Mouse (Mus musculus) kidney, embryonic 16.5 days (tissue): ENCODE data around the gene Osbpl10. TPM values are rescaled to one million over a fixed set of nuclear protein-coding genes. Genes with fewer than 3 reads are reported as not detected.
A peak's percentile ranks its signal among the peaks of the same experiment; 100 is the strongest.

Experiments used
- ATAC-seq: fragments of 200-750 bp; cut with Nextera tagmentation; 2 replicates; pipeline ENCODE4 v1.8.0; 2017; ENCODE audit warnings: moderate TSS enrichment; ENCODE audit not compliant: low FRiP score, low TSS enrichment
- H3K27ac ChIP-seq: fragments of 300-500 bp; sonication (generic); 2 replicates; pipeline ENCODE4 v1.5.1; 2014; ENCODE audit warnings: low read length
- H3K27me3 ChIP-seq: fragments of 300-500 bp; sonication (generic); 2 replicates; pipeline ENCODE4 v1.6.1; 2014; ENCODE audit warnings: low read length, control low read depth, mixed read lengths; ENCODE audit not compliant: insufficient read depth
- H3K36me3 ChIP-seq: fragments of 300-500 bp; sonication (generic); 2 replicates; pipeline ENCODE4 v1.6.1; 2014; ENCODE audit warnings: low read length, control low read depth, mixed read lengths; ENCODE audit not compliant: insufficient read depth
- H3K4me1 ChIP-seq: fragments of 300-500 bp; sonication (generic); 2 replicates; pipeline ENCODE4 v1.6.1; 2014; ENCODE audit warnings: low read length, control low read depth, mixed read lengths; ENCODE audit not compliant: insufficient read depth
- H3K4me2 ChIP-seq: fragments of 300-500 bp; sonication (generic); replicated peaks from 2 replicates; pipeline ENCODE4 v1.6.1; 2014; ENCODE audit warnings: low read depth, low read length
- H3K4me3 ChIP-seq: fragments of 300-500 bp; sonication (generic); 2 replicates; pipeline ENCODE4 v1.5.1; 2014; ENCODE audit warnings: mild to moderate bottlenecking, low read length
- H3K9ac ChIP-seq: fragments of 300-500 bp; sonication (generic); replicated peaks from 2 replicates; pipeline ENCODE4 v1.6.1; 2014; ENCODE audit warnings: low read length
- H3K9me3 ChIP-seq: fragments of 300-500 bp; sonication (generic); 2 replicates; pipeline ENCODE4 v1.6.1; 2016; ENCODE audit warnings: low read length, control low read depth
- WGBS: fragments of 180-500 bp; shearing (Covaris S2); extraction: QIAGEN DNeasy Blood & Tissue Kit; methylation state at CpG from one replicate; pipeline ENCODE4 v1.1.7; 2014; 5-methylcytosine and 5-hydroxymethylcytosine counted together
- polyA plus RNA-seq: library from polyadenylated mRNA; unstranded; fragments of >200 nt; fragmentation: Nextera tagmentation; extraction: Ambion mirVana; gene quantifications from 2 replicates; pipeline ENCODE4 v1.2.1, GENCODE M21; 2015

Gene Osbpl10
- polyA plus RNA-seq, 1 experiment from 2014 or later: 2.8 TPM

DNA sequence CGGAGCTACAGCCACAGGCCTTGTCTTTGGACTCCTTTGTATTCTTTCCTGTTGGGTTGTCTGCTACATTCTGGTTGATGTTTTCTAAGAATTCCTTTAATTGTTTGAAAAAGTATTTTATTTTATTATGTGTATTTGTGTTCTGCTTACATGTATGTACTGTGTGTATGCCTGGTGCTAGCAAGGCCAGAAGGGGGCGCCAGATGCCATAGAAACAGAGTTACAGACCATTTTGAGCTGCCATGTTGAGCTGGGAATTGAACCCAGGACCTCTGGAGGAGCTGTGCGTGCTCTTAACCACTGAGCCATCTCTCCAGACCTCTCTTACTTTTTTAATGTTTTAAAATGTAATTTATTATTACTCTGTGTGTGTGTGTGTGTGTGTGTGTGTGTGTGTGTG lies 214.5 kb downstream of the Osbpl10 start:
- H3K9me3 ChIP-seq: no peaks in the 10 kb centered on the region
- H3K9ac ChIP-seq: no peak overlapping the region
- no peak overlapping the region for H3K27ac ChIP-seq
- H3K4me1 ChIP-seq: peaks cover 13% of the 10 kb centered on the region
- WGBS: 79% methylated on average over 3 of the region's 3 CpGs
- no peaks in the 10 kb centered on the region for H3K36me3 ChIP-seq
- no peaks in the 10 kb centered on the region for H3K27me3 ChIP-seq
- H3K4me3 ChIP-seq: no peak overlapping the region
- H3K4me2 ChIP-seq: no peak overlapping the region
- ATAC-seq: no peak

DNA sequence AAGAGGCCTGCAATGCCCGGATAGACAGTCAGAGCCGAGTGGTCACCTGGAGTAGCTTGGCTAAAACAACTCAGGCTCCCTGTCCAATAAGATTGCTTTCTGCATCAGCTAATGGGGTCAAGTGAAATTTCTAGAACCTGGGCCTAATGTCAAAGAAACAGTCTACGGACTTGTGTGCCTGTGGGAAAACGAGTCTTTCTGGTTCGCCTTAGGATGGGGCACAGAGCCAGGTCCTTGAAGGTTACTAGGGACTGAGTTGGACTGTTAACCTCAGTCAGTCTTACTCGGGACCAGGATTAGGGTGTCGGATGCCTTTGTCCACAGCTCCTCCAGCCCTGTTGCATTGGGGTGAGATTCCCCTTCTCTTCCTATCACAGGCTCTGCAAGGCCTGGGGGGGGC lies 218.7 kb downstream of the Osbpl10 start:
- Histone ChIP-seq H3K9ac (no peak overlapping the region), H3K4me3 (no peak overlapping the region), H3K9me3 (no peaks in the 10 kb centered on the region), H3K27me3 (no peaks in the 10 kb centered on the region), H3K4me2 (no peak overlapping the region), H3K36me3 (no peaks in the 10 kb centered on the region), H3K4me1 (no peaks in the 10 kb centered on the region), H3K27ac (no peak overlapping the region)
- 58% methylated on average over 7 of the region's 7 CpGs for WGBS
- no peak for ATAC-seq

DNA sequence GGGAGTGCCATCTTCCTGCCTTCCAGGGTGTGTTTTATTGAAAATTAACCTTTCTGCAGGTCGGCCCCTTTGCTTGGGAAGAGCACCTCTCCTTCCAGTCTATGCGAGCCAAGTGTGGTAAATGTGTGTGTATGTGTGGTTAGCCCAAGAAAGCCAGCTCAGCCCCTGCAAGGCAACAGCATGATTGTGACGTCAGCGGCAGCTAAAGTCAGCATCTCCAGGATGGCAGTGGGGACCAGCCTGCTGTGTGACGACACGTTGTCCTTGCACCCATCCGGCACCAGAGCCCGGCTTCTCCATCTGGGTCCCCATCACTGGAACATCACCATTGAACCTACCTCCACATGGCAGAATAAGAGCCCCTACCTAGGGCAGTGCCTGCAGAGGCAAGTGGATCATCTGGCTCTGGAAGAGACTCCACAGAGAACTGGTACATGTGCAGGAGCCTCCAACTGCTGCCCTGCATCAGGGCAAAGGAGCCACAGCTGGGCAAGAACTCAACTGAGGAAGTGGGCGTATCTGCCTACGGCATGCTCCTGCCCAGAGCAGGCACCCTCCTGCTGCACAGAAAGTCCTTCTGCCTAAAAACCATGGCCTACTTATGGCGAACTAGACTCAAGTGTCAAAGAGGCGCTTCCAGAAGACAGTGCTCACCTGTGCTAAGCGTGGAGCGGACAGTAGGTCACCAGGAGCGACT lies 221.9 kb downstream of the Osbpl10 start:
- no peaks in the 10 kb centered on the region for H3K9me3 ChIP-seq
- 91% methylated on average over 15 of the region's 15 CpGs for WGBS

DNA sequence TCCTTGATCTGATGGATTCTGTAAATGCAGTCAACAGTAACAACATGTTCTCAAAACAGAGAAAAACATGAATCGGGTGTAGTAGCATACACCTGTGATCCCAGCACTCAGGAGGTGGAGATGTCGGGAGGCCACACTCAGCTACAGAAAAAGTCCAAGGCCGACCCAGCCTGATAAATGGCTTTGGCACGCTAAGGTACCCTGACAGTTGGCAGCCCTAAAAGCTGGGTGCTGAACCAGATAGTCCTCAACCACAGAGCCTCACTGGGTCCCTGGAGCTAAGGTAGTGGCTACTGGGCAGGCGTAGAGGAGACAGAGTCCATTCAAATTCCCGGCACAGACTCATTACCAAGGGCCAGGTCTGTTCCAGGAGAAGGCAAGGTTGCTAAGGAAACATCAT lies 222.9 kb downstream of the Osbpl10 start:
- H3K9me3 ChIP-seq: no peaks in the 10 kb centered on the region
- no peak for ATAC-seq
- H3K4me3 ChIP-seq: no peak overlapping the region
- H3K4me1 ChIP-seq: peaks cover 8% of the 10 kb centered on the region
- no peaks in the 10 kb centered on the region for H3K27me3 ChIP-seq
- no peak overlapping the region for H3K27ac ChIP-seq
- no peak overlapping the region for H3K4me2 ChIP-seq
- no peak overlapping the region for H3K9ac ChIP-seq
- H3K36me3 ChIP-seq: no peaks in the 10 kb centered on the region
- WGBS: 85% methylated on average over 6 of the region's 6 CpGs

More for the DNA sequence above, 221.9 kb downstream of the Osbpl10 start:
- H3K9ac ChIP-seq: no peak overlapping the region
- no peaks in the 10 kb centered on the region for H3K27me3 ChIP-seq
- no peaks in the 10 kb centered on the region for H3K4me1 ChIP-seq
- no peak overlapping the region for H3K4me2 ChIP-seq
- H3K36me3 ChIP-seq: no peaks in the 10 kb centered on the region
- no peak overlapping the region for H3K4me3 ChIP-seq
- H3K27ac ChIP-seq: no peak overlapping the region
- no peak for ATAC-seq

DNA sequence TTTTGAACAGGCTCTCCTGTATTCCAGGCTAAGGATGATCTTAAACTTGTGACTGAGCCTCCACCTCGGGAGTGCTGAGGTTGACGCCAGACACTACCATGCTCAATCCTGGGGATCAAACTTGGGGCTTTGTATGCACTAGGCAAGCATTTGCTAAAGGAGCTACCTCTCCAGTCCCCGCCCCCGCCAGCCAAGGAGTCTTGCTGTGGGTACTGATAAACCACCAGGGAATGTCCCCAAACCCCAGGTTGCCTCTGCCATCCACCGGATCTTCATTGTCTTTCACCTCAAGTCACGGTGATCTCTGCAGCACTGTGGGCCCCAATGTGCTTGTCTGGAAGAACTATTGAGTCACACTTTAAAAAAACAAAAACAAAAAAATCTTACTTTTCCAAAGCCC lies 224.8 kb downstream of the Osbpl10 start:
- Histone ChIP-seq H3K4me1 (peaks cover 8% of the 10 kb centered on the region), H3K4me3 (no peak overlapping the region), H3K27me3 (no peaks in the 10 kb centered on the region), H3K9ac (no peak overlapping the region), H3K36me3 (no peaks in the 10 kb centered on the region), H3K9me3 (no peaks in the 10 kb centered on the region), H3K27ac (no peak overlapping the region), H3K4me2 (no peak overlapping the region)
- ATAC-seq: no peak
- 74% methylated on average over 6 of the region's 6 CpGs for WGBS

DNA sequence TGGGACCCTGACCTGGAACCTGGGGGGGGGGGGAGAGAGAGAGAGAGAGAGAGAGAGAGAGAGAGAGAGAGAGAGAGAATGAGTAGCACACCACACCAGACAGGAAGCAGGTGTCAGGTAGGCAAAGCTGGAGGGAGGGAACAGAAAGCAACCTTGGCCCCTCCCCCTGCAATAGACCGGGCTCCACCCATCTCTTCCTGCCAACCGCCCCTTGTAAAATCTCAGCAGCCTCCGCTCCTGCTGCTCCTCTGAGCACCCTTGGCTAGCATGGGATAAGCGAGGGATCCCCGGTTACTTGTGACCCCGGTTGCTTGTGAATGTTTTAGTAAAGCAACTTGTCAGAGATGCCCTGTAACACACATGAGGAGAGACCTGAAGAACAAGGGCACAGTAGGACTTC lies 227.1 kb downstream of the Osbpl10 start:
- Histone ChIP-seq H3K27ac (no peak overlapping the region), H3K4me3 (no peak overlapping the region), H3K4me2 (peak overlapping the region; percentile 38), H3K9ac (no peak overlapping the region; the same call in 1 of the 2 replicates), H3K4me1 (peaks cover 8% of the 10 kb centered on the region), H3K9me3 (no peaks in the 10 kb centered on the region), H3K27me3 (no peaks in the 10 kb centered on the region), H3K36me3 (no peaks in the 10 kb centered on the region)
- 11% methylated on average over 6 of the region's 6 CpGs for WGBS
- ATAC-seq: peak; percentile 76

DNA sequence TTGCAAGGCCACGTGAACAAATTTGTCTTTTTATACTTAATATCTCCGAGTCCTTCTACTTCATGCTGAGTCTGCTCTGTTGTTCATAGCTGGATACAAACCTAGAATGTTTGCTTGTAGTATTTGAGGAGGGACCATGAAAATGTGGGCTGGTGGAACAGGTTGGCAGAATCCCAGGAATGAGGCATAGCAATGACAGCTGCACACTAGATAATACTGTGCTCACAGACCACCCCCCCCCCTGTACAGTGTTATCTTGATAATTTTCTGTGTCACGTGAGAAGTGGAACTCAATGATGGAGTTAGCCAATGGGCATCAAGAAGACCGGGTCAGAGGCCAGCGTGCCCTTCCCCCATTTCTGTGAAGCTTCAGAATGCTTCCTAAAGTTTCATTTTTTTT lies 227.8 kb downstream of the Osbpl10 start:
- no peaks in the 10 kb centered on the region for H3K27me3 ChIP-seq
- H3K4me3 ChIP-seq: no peak overlapping the region
- H3K4me2 ChIP-seq: no peak overlapping the region
- no peak for ATAC-seq
- no peaks in the 10 kb centered on the region for H3K36me3 ChIP-seq
- H3K9ac ChIP-seq: no peak overlapping the region
- H3K27ac ChIP-seq: no peak overlapping the region
- 64% methylated on average over 5 of the region's 5 CpGs for WGBS
- H3K9me3 ChIP-seq: no peaks in the 10 kb centered on the region
- H3K4me1 ChIP-seq: peaks cover 8% of the 10 kb centered on the region

DNA sequence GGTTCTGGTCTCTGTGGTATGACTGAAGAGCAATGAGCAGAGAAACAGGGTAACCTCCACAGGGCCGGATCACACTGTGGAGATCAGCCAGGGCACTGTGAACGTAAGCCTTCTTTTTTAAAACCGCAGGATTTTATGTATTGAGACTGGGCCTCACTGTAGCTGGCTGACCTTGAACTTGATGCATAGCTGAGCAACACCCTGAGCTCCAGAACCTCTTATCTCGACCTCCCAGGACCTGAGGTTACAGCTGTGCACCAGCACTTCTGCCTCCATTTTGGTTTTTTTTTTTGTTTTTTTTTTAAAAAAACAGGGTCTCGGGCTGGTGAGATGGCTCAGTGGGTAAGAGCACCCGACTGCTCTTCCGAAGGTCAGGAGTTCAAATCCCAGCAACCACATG lies 231.4 kb downstream of the Osbpl10 start:
- Histone ChIP-seq H3K36me3 (no peaks in the 10 kb centered on the region), H3K9me3 (no peaks in the 10 kb centered on the region), H3K27me3 (no peaks in the 10 kb centered on the region), H3K4me3 (no peak overlapping the region), H3K9ac (no peak overlapping the region), H3K4me1 (peaks cover 16% of the 10 kb centered on the region), H3K4me2 (no peak overlapping the region), H3K27ac (no peak overlapping the region)
- ATAC-seq: no peak
- WGBS: 83% methylated on average over 7 of the region's 7 CpGs

DNA sequence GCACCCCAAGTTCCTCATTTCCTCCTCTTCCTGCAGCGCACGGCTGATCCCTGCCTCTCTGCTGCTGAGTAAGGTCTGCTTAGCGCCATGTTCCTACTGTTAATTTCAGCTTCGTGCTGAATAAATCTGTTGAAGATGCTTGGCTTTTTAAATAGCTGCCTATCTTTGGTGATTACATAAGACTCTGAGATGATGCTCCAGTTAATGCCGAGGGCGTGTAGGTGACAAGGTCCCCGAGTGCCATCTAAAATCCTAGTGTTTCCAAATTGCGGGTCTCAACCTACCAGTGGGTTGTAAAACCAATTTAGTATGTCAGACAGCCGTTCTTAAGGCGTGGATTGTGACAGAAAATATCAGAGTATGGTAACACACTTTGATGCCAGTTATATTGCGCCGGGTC lies 232.2 kb downstream of the Osbpl10 start:
- H3K36me3 ChIP-seq: no peaks in the 10 kb centered on the region
- H3K4me1 ChIP-seq: peaks cover 22% of the 10 kb centered on the region
- no peak overlapping the region for H3K4me3 ChIP-seq
- no peak overlapping the region for H3K4me2 ChIP-seq
- no peaks in the 10 kb centered on the region for H3K27me3 ChIP-seq
- no peak for ATAC-seq
- no peak overlapping the region for H3K27ac ChIP-seq
- 82% methylated on average over 12 of the region's 12 CpGs for WGBS
- no peaks in the 10 kb centered on the region for H3K9me3 ChIP-seq
- H3K9ac ChIP-seq: no peak overlapping the region

DNA sequence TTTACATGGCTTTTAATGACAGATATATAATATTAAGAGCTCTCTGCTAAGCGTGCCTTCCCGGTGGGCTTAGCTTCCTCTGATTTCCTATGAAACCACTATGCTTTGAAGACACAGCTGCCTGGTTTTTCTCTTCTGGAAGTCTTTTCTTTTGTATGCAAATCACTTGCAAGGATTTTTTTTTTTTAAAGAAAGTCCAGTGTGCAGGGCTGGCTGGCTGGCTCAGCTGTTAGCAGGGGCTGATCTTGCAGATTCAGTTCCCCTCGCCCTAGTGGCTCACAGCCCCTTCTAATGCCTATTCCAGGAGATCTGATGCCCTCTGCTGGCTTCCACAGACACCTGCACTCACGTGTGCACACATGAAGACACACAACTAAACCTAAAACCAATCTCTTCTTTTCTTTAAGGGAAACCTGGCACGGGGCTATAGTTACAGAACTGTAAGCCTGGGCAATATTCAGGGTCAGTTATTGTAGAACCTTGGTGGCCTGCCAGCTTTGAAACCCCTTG lies 235.4 kb downstream of the Osbpl10 start:
- H3K9me3 ChIP-seq: no peaks in the 10 kb centered on the region
- WGBS: 92% methylated on average over 5 of the region's 5 CpGs
- H3K9ac ChIP-seq: no peak overlapping the region
- ATAC-seq: no peak
- H3K27me3 ChIP-seq: no peaks in the 10 kb centered on the region
- no peak overlapping the region for H3K4me3 ChIP-seq
- no peak overlapping the region for H3K4me2 ChIP-seq
- H3K36me3 ChIP-seq: no peaks in the 10 kb centered on the region
- peaks cover 23% of the 10 kb centered on the region for H3K4me1 ChIP-seq
- no peak overlapping the region for H3K27ac ChIP-seq
